Mouse (Mus musculus) adrenal gland, postnatal 4 days (tissue): ENCODE results near the gene Gm21962. TPM values are rescaled to one million over a fixed set of nuclear protein-coding genes. Genes with fewer than 3 reads are reported as not detected.

Source experiments
- DNase-seq, 2 experiments: peaks; one replicate each; pipeline ENCODE4 v3.0.0; 2021 to 2022; ENCODE audit warnings: low spot score in 2 of 2, mixed read lengths in 2 of 2
- microRNA-seq: library from miRNA; unstranded; fragments of <30 nt; microRNA quantifications from one replicate; pipeline ENCODE4 v1.2.0, GENCODE M21; 2021
- total RNA-seq, 2 experiments: library from RNA; stranded (reverse); gene quantifications; 2 replicates each; pipeline ENCODE4 v1.2.3; 2021

Gene Gm21962
- total RNA-seq, 2 experiments from 2014 or later, result not detected

- DNase-seq, result no peak
Observed at GRCm38 (mm10) chr3:137716573-137717157, 45.3 kb downstream of the Gm21962 start.

Small RNAs within 50 kb of the gene (microRNA-seq; reads per million reads assigned to microRNA genes)
- gene Gm22468, result not detected

Other genes with a start within 250 kb of the Gm21962 start
- gene Ddit4l, start 49.9 kb upstream of the Gm21962 start, total RNA-seq, result 1 to 10 TPM; 2.8 to 3.8 TPM
- 100 to 1,000 TPM; 360 to 373 TPM for gene H2afz, start 193.0 kb downstream of the Gm21962 start, total RNA-seq
- 10 to 100 TPM; 21.4 to 22.8 TPM for gene Dnajb14, start 196.2 kb downstream of the Gm21962 start, total RNA-seq
- gene Lamtor3, start 247.0 kb downstream of the Gm21962 start, total RNA-seq, result 10 to 100 TPM; 63.6 to 68.8 TPM